Mouse (Mus musculus): ENCODE measurements around the gene Vkorc1. TPM values are rescaled to one million over a fixed set of nuclear protein-coding genes. Genes with fewer than 3 reads are reported as not detected.

The Vkorc1 gene
- polyA plus RNA-seq (2017; shearing (Covaris generic)): 48.9 TPM

DNA sequence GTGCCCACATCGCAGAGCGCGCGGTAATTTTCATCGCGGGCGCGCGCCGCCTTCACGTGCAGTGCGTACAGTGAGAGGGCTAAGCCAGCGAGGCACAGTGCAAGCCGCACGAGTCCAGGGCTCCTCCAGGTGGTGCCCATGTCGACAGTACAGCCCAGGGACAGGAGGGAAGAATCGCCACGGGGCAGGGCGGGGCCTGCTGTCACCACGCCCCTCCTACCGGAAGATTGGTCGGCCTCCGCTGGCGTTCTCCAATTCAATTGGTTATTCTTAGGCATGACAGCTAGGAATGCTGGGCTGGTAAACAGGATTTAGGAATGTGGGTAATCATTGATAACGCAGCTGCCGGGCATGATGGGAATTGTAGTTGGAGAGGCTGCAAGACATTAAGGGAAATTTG lies at the start of gene Vkorc1, which contains the start of gene Gm21974:
Vkorc1 (minus strand) TSS at position 176 of the 400 bp plus-strand sequence.
Gm21974 (minus strand) TSS at position 13 of the 400 bp plus-strand sequence.

DNA sequence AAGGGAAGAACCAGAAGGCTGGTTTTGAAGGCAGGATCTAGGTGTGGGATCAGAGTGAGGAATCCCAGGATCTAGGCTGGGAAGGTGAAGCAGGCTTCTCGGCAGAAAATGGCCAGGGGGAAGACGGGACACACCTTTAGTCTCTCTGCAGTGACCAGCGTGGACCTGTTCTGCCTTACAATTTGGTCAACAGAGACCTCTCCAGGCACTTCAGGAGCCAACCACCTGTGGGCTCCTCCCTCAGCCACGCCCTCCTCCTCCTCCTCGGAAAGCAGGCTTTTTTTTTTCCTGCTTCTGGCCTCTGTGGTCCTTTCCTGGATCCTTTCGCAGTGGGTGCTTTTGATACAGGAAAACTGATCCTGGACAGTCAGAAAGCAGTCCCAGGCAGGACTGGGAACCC lies 34.5 kb upstream of the Vkorc1 start, which contains the start of gene Prss8:
Prss8 (minus strand) TSS at position 182 of the 400 bp plus-strand sequence.

DNA sequence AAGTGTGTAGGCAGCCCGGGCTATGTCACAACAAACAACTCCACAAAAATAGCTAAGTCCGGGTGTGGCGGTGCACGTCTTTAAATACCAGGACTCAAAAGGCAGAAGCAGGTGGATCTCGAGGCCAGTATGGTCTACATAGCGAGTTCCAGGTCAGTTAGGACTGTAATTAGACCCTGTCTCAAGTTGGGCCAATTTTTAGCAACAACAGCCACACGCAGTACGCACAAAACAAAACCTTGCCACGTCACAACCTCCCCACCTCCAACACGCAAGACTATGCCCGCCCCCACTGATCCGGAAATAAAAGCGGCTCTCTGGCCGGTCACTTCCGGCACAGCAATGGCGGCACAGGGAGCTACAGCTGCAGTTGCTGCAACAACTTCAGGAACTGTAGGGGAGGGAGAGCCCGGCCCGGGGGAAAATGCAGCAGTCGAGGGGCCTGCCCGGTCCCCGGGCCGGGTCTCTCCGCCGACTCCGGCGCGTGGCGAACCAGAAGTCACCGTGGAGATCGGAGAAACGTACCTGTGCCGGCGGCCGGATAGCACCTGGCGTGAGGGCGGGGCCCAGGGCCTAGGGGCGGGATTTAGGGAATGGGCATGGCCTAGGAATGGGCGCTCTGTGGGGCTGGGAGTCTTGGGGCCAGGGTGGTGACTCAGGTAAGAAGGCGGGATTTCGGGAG lies 16.9 kb upstream of the Vkorc1 start, which contains the start of gene Kat8:
Kat8 (plus strand) TSS at position 327 of the 682 bp plus-strand sequence.

DNA sequence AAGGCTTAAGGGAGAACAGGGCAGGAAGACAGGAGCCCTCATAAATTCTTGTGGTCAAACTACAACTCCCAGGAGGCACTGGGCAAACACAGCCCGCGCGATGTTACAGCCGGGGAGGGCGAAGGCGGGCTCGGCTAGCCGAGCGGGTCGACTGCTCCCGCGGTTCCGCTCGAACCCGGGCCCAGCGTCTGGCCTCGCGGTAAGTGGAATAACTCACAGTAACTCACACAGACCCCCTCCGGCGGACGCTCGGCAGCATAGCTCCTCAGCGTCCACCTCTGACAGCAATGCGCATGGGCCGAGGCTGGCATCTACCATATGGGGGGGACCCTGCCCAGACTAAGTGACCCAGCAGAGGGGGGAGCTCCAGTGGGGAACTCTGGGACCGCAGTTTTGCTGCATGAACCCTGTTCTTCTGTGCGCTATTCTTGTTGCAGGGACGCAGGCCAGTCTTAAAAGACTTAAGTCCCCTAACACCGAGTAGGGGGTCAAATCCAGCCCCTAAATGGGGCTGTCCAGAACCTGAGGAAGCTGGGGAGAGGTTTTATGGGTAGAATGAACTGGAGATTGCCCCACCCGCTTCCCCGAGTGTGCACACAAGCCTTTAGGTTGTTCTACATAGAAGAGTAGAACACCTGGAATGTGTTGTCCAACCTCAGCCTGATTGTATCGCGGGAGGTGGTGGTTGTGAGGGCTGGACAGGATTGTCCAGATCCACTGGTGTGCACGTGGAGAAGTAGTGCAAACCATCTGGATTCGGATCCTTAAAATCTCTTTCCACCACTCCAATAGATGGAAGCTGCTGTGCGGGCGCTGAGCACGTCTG lies 8.8 kb upstream of the Vkorc1 start, which contains the start of gene Bckdk:
Bckdk (plus strand) TSS at position 112 of the 826 bp plus-strand sequence.

DNA sequence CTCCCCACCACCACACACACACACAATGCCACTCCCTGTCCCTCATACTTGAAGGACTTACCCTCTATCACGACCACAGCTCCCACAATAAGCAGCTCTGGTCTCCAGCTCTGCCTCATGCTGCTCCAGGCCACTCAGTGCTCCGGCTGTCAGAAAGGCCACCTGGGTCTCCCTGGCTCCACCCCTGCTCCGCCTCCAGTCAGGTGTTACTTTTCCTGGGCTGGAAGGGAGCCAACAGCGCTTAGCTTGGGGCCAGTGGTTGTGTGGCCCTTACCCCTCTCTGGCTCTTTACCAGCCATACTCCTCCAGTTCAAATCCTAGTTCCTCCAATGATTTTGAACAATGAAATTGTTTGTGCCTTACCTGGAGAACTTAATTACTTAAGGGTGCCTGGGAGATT lies 4.6 kb downstream of the Vkorc1 start, which contains the start of gene Prss53:
Prss53 (minus strand) TSS at position 173 of the 400 bp plus-strand sequence.

DNA sequence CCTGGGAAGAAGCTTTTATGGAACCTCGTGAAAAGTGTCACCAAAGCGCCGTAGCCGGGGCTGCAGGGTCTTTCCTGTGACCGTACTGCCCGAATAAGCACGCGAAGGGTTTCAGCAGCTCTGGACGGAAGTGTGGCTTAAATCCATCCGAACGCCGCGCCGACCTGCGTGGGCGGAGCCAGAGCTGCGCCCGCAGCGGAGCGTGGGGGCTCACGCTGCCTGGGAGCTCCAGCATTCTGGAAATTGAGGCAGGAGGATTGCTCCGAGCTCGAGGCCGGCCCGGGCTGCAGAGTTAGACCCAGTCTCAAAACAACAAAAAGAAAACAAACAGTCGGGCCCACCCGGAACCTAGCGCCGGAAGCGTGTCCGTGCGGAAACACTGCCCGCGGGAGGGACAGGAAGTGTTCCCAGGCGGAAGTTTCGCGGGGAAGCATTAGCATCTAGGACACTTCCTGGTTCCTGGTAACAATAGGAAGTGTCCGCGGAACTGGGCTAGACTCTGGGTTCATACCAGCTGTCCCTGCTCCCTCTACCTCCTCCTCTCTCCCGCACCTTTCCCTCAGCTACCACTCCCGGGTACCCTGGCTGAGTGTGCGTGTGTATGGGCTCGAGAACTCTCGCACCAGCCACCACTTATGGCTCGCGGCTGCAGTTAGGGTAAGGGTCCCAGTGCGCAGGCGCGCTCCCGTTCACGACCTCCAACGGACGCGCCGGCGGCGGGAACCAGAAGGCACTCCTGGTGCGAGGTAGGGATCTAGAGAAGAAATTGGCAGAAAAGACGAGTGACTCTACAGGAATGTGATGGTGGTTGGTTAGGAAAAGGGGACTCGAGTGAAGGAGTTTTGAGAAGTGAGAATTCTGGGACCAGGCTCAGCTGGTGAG lies 18.7 kb downstream of the Vkorc1 start, which contains the start of gene Zfp668:
Zfp668 (minus strand) TSS at position 362 of the 882 bp plus-strand sequence.

DNA sequence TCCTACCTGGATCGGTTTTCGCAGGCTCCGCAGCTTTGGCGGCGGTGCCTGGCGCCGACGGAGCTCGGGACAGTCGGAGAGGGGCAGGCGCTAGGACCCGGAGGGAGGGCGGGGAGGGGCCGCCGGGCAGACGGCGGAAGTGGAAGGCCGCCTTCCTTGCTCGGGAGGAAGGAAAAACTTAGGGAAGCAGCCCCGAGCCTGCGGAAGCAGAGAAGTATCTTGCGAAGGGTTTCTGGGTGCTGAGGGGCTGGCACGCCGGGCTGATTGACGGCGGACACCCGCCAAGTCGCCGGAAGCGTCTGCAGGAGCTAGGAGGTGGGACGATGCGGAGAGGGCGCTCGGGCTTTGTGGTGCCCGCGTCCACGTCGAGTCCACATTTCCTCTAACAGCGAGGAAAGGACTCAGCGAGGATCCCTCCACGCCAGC lies 19.4 kb downstream of the Vkorc1 start, which contains the start of gene Zfp646:
Zfp646 (plus strand) TSS at position 181 of the 426 bp plus-strand sequence.

Other genes with a start within 250 kb of the Vkorc1 start
- 49.0 TPM for gene Bcl7c, start 186.7 kb downstream of the Vkorc1 start, polyA plus RNA-seq (2017; shearing (Covaris generic))
- gene Ctf1, start 182.9 kb downstream of the Vkorc1 start, polyA plus RNA-seq (2017; shearing (Covaris generic)): not detected
- gene Ctf2, start 163.5 kb downstream of the Vkorc1 start, polyA plus RNA-seq (2017; shearing (Covaris generic)): not detected
- gene Fbxl19, start 151.1 kb downstream of the Vkorc1 start, polyA plus RNA-seq (2017; shearing (Covaris generic)): 0.77 TPM
- 12.5 TPM for gene Orai3, start 125.8 kb downstream of the Vkorc1 start, polyA plus RNA-seq (2017; shearing (Covaris generic))
- 5.9 TPM for gene Setd1a, start 118.9 kb downstream of the Vkorc1 start, polyA plus RNA-seq (2017; shearing (Covaris generic))
- not detected for gene Gm49388, start 110.0 kb downstream of the Vkorc1 start, polyA plus RNA-seq (2017; shearing (Covaris generic))
- gene Hsd3b7, start 95.0 kb downstream of the Vkorc1 start, polyA plus RNA-seq (2017; shearing (Covaris generic)): not detected
- 95.9 TPM for gene Stx4a, start 71.3 kb downstream of the Vkorc1 start, polyA plus RNA-seq (2017; shearing (Covaris generic))
- gene Stx1b, start 71.1 kb downstream of the Vkorc1 start, polyA plus RNA-seq (2017; shearing (Covaris generic)): 0.51 TPM
- 23.9 TPM for gene Zfp646, start 19.4 kb downstream of the Vkorc1 start, polyA plus RNA-seq (2017; shearing (Covaris generic))
- gene Zfp668, start 18.8 kb downstream of the Vkorc1 start, polyA plus RNA-seq (2017; shearing (Covaris generic)): 8.3 TPM
- 0.23 TPM for gene Prss53, start 4.6 kb downstream of the Vkorc1 start, polyA plus RNA-seq (2017; shearing (Covaris generic))
- not detected for gene Gm21974, start 163 bp downstream of the Vkorc1 start, polyA plus RNA-seq (2017; shearing (Covaris generic))
- 39.1 TPM for gene Bckdk, start 8.5 kb upstream of the Vkorc1 start, polyA plus RNA-seq (2017; shearing (Covaris generic))
- 30.1 TPM for gene Kat8, start 16.9 kb upstream of the Vkorc1 start, polyA plus RNA-seq (2017; shearing (Covaris generic))
- 0.33 TPM for gene Prss8, start 34.5 kb upstream of the Vkorc1 start, polyA plus RNA-seq (2017; shearing (Covaris generic))
- gene Prss36, start 51.1 kb upstream of the Vkorc1 start, polyA plus RNA-seq (2017; shearing (Covaris generic)): 1.1 TPM
- 170 TPM for gene Fus, start 71.8 kb upstream of the Vkorc1 start, polyA plus RNA-seq (2017; shearing (Covaris generic))
- gene Pycard, start 98.2 kb upstream of the Vkorc1 start, polyA plus RNA-seq (2017; shearing (Covaris generic)): 98.6 TPM
- gene Trim72, start 108.3 kb upstream of the Vkorc1 start, polyA plus RNA-seq (2017; shearing (Covaris generic)): not detected
- gene Itgam, start 167.0 kb upstream of the Vkorc1 start, polyA plus RNA-seq (2017; shearing (Covaris generic)): 0.99 TPM
- gene Gm49368, start 167.1 kb upstream of the Vkorc1 start, polyA plus RNA-seq (2017; shearing (Covaris generic)): not detected
- gene Itgax, start 233.9 kb upstream of the Vkorc1 start, polyA plus RNA-seq (2017; shearing (Covaris generic)): 0.72 TPM

All from effector memory CD4-positive, alpha-beta T cell, adult 7 months (primary cell).